Mouse (Mus musculus) ovary, postnatal 36 days (tissue): ENCODE data around the gene Sec23a.
A peak's percentile ranks its signal among the peaks of the same experiment; 100 is the strongest.
"Not testable (repeated sequence)": the region's sequence is repeated elsewhere in the genome, so short reads cannot be mapped to it uniquely, and the experiment has no call there.

Source experiments
- DNase-seq: peaks from one replicate; pipeline ENCODE4 v3.0.0; 2022; ENCODE audit warnings: low spot score, mixed read lengths

Sec23a gene

DNA sequence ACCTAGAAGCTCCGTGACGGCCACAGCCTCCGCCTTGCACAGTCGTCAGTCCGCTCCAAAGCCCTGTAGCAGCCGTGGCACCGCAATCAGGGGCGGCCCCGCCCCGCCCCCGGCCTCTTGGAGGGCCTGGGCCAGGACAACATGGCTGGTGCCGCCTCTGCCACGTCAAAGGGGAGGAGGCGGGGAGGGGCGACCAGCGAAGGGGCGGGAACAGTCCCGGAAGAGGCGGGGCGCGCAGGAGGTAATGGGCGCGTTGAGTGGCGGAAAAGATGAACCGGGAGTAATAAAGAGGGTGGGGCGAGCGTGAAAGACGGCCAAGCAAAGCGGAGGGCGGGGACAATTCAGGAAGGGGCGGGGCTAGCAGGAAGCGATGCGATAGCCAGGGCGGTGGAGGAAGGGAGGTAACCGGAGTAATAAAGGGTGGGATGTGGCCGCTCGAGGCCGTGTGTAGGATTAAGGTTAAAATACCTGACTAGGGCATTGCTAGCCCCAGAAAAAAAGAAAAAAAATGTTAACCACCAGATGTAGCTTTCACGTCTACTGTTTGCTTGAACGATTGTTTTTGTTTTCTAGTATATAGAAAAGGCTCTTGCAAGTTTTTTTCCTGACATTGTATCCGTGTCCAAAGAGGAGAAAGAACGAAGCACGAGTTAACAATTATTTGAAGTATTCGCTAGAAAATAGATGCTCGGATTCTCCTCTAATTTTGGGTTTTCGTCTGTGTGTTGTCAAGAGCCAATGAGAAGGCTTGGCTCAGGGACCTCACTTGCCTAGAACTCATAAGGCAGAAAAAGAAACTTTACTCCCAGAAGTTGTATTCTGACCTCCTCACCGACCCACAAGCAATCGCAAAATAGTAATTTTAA, at the start of gene Sec23a:
Gene Sec23a, minus strand, starts transcription at position 174 of the 866 bp plus-strand sequence.
- peak; percentile 99 for DNase-seq

DNA sequence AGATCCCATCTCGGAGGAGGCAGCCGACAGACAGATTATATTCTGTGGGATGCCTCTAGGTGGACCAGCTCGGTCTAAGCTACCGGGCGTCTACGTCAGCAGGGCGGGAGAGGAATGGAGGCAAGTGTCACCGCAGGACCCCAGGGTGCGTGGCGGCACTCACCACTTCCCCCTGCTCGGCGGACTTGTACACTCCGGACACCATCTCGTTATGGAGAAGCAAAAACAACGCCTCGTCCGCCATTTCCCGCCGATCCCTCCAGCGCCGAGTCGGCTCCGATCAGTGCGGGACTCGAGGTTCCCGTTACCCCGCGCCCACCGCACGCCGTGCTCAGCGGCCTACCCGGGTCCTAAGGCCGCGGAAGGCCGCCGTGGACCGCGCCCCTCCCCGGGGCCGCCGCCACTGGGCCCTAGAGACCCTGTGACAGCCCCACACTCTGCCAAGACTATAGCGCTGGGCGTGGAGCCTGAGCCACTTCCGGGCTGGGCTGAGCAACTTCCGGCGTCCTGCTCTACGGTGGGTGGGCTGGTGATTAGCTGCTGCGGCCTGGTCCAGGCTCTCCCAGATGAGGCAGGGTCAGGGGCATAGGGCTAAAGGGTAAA, 49.3 kb upstream of the Sec23a start, which contains the start of gene Trappc6b:
Gene Trappc6b, minus strand, starts transcription at position 480 of the 603 bp plus-strand sequence.
- DNase-seq = peak; percentile 78

DNA sequence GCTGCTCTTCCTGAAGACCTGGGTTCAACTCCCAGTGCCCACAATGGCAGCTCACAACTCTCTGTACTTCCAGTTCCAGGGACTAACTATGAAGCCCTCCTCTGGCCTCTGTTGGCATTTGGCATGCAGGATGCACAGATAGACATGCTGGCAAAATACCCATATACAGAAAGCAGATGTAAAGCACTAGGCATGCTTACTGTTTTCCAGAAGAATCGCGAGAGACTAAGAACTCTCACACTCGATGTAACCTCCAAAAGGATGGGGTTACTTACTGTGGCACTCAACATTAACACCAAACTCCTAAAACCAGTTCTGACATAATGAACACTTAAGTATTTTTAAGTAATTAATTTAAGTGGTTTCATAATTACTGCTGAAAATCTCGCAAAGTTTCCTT, 48.5 kb upstream of the Sec23a start:
- DNase-seq = no peak

DNA sequence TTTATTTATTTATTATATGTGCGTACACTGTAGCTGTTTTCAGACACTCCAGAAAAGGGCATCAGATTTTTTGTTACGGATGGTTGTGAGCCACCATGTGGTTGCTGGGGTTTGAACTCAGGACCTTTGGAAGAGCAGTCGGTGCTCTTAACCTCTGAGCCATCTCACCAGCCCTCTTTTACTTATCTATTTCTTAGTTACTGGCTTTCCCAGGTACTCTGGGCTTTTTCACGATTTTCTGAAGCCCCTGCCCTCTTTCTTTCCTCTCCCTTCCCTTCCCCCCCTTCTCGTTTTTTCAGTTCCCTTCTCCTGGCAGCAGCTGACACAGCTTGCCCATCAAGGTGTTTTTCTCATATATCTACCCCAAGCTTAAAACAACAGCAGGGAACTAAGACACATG, 46.4 kb upstream of the Sec23a start:
- DNase-seq = not testable (repeated sequence)

DNA sequence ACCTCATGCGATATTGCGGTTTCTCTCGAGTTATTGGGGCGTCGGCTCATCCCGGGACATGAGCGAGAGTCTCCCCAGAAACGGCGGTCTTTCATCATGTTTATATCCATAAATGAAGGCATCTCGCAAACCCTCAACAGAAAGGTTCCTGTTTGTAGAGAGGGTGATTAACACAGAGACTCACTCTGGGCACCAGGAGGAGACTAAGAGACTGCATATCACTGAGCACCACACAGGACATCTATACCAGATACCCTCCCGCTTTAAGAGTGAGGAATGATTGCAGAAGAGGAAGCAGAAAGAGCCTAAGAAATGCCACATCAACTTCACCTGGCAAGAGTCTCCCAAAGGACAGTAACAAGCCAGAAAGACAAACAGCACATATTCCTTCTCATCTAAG, 44.4 kb upstream of the Sec23a start:
- DNase-seq = no peak

DNA sequence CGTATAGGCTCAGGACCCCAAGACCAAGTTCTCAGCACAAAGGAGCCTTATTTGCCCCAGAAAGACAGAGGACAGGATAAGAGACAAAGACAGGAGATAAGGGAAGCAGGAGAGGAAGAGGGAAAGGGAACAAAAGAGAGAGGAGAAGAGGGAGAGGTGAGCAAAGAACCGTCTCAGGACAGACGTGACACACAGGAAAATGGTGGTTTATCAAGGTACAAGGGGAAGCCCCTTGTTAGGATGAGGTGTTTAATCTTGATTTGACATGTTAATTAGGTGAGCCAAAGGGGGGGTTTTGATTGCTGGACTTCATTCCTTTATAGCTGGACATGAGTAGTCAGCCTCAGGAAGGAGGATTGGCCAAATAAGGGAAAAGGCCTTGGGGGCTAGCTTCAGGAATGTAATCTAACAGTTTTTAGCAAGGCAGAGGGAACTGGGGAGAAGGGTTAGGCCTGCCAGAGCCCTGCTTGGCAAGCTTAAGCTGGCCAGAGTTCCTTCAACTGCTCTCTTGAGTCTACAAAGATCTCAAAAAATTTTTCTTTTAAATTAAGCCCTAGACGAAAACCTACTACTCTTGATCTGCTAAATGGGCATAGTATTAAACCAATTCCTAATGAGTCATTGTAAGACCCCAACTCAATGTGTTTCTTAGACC, 43.5 kb upstream of the Sec23a start:
- DNase-seq = peak; percentile 24

DNA sequence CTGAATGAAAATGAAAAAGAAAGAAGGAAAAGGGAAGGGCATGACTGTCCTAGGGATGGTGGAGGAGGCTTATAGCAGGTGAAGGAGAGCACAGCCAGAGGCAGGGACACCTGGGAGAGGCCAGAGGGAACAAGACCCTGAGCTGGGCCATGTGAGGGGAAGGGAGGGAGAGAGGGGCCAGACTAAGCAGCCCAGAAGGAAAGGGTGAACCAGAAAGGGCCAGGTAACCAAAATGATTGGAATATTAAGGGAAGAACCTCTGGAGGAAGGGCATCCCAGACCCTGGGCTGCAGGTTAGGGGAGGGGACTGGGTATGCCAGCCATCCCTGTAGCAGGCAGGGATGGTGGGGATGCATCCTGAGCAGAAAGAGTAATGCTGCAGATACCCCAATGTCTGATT, 42.2 kb upstream of the Sec23a start:
- DNase-seq = no peak

DNA sequence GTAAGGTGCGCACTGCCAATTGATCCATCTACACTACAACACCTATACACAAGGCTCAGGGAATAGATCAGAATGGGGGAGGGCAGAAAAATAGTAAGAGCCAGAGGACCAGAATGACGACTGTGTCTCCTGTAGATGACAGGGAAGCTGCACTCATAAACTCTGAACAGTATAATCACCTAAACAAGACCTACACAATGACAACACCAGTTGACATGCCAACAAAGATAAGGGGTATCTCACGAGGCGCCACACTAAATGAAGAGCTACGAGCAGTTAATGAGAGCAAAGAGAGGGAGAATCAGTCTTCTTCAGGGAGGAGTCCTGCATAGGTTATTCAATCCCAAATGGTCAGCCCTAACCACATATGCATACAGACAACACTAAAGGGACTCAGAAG, 41.3 kb upstream of the Sec23a start:
- no peak for DNase-seq

DNA sequence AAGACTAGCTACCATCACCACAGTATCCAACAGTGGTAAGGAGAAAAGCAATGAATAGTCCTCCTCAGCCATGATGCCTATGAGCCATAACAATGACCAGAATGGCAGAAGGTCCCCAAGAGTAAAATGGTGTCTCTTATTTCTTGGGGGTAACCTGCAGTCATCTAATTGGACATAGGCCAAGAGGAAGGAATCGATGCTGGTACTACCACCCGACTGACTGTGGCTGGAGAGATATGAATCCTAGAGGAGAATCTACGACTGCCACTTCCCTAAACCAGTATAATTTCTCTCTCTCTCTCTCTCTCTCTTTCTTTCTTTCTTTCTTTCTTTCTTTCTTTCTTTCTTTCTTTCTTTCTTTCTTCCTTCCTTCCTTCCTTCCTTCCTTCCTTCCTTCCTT, 40.7 kb upstream of the Sec23a start:
- no peak for DNase-seq

DNA sequence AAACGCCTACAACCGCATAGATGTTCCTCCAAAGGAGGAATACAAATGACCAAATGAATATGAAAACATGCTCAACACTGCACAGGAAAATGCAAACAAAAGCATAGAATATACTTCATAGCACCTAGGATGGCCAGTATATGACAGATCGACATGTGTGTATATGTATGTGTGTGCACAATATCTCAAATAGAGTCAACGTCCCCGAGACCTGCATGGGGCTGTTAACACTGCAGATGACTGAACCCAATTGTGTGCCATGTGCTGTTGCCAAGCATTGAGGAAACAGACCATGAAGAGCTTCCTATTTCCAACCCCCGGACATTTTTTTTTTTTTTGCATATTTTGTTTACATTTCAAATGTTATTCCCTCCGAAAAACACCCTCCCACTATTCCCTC, 29.0 kb upstream of the Sec23a start:
- no peak for DNase-seq

DNA sequence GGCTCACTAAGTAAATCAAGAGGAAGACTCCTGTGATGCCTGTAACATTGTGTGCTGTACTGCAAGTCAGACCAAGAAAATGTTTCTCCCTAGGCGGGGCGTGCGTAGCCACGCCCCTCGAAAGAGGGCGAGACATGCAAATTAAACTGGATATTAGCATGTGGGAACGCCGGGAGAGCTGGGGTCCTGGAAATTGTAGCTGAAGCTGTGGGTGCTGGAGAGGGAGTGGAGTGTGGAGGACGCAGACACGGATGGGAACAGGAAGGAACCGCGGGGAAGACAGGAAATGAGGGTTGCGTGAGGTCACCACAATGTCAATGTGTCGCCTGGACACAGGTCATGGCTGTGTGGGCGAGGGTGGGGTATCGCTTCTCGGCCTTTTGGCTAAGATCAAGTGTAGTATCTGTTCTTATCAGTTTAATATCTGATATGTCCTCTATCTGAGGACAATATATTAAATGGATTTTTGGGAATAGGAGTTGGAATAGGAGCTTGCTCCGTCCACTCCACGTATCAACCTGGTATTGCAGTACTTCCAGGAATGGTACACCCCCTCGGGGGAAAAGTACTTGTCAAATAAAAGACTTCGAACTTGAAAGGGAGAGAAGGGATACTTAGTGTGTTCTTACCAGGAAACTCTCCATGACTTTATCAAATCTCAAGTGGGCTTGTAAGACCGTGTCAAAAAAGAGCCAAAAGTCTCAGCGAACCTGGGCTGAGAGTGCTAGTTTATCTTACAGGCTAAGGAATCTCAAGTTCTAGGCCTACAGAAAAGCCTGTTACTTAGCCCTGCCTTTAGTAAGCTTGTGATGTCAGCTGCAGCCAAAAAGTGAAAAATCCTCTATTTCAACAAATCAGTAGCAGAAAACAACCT, 28.4 kb upstream of the Sec23a start:
- peak; percentile 44 for DNase-seq

DNA sequence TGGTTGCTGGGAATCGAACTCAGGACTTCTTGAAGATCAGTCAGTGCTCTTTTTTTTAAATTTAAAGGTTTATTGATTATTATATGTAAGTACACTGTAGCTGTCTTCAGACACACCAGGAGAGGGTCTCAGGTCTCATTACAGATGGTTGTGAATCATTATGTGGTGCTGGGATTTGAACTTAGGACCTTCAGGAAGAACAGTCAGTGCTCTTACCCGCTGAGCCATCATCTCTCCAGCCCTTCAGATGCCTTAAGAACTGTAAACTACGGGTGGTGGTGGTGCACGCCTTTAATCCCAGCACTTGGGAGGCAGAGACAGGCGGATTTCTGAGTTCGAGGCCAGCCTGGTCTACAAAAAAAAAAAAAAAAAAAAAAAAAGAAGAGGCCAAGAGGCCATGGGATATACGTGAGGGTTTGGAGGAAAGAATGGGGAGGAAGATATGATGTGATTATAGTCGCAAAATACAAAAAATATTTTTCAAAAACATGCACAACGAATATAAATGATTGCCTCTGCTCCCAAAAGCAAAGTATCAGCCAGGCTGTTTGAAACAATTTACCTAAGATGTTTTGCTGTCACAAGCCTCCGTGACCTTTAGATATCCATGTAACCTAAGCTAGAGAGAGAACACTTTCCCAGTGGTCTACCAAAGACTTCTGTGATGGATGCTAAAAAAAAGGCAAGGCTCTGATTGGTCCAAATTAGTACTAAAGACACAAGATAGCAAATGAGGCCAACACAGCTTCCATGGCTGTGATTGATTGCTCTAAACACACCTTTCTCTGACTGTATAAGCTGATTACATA, 27.5 kb upstream of the Sec23a start:
- no peak for DNase-seq

DNA sequence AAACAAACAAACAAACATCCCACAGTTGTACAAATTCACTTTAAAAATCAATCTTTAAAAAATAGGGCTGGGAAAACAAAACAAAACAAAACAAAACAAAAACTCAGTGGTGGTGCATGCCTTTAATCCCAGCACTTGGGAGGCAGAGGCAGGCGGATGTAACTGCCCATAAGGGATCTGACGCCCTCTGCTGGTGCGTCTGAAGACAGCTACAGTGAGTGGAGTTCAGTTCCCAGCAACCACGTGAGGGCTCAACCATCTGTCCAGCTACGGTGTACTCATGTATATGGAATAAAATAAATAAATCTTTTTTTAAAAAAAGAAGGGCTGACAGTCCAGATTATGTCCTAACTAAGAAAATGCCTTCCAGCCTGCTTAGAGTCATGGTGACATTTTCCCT, 20.3 kb upstream of the Sec23a start:
- DNase-seq = no peak

DNA sequence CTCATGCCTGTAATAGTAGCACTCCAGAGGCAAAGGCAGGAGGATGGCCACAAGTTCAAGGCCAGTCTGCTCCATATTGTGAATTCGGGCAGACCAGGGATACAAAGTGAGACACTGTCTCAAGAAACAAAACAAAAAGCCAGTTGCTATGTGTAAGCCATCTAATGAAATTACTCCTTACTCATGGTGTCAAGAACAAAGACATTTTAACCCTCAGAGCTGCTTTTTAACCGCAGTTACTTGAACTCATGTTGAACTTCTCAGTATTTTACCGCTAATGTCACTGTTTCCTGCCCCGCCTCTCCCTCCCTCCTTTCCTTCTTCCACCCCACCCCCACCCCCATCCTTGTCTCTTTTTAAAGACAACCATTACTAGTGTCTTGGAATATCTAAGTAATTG, 9.5 kb upstream of the Sec23a start:
- DNase-seq = no peak

DNA sequence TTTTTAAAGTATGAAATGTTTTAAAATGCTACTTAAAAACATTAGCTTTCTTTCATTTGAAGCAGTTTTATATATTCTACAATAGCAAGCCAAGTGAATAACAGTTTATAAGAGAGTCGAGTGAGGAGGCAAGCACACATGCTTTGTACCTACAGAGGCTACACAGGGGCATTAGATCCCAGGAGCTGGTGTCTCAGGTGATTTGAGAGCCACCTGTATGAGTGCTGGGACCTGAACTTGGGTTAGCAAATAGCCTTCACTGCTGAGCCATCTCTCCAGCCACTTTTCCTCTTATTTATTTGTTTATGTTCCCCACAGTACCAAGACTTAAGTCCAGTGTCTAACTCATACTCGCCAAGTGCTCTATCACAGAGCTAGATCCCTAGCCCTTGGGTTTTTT, 8.1 kb upstream of the Sec23a start:
- no peak for DNase-seq

DNA sequence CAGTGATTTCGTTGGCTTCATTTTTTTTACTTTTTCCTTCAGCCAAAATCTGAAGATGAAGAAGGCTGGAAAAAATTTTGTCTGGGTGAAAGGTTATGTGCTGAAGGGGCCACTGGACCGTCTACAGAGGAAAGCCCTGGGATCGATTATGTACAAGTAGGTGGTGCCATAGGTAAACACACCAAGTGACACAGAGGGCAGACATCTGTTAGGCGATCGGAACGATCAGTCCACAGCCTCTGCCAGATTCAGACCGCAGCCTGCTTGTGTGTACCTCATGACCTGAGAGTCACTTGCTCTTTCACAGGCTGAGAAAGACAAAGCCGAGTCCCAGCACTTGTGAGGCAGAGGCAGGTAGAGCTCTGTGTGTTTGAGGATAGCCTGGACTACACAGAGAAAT, 6.2 kb upstream of the Sec23a start:
- no peak for DNase-seq

DNA sequence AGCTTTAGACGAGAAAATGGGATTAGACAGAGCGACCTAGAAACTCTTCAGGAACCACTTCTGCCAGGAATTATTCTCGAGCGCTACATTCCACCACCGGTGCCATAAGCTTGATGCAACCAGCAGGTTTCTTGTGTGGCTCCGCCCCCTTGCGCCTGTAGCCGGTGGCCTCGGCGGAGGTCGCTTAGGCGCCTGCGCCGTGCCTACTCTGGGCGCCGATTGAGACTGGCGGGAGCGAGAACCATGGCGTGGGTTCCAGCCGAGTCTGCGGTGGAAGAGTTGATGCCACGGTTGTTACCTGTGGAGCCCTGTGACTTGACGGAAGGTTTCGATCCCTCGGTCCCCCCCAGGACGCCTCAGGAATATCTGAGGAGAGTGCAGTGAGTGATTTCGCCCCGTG, 1.4 kb upstream of the Sec23a start, which contains the start of gene Gemin2:
Gene Gemin2, plus strand, starts transcription at position 160 of the 400 bp plus-strand sequence.
- peak; percentile 90 for DNase-seq

DNA sequence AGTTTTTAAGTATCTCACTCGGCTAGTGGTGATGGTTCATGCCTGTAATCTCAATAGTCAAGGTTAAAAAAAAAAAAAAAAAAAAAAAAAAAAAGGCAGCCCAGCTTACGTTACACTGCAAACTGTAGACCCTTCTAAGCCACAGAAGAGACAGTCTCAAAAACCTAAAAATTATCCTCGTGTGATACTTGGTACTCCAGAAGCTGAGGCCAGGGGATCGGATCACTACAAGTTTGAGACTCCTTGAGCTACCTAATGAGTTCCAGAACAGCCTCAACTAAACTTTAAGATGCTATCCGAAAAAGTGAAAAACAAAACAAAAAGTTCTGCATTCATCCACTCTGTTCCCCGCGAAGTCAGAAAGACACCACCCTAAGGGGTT, 884 bp upstream of the Sec23a start:
- DNase-seq = no peak

DNA sequence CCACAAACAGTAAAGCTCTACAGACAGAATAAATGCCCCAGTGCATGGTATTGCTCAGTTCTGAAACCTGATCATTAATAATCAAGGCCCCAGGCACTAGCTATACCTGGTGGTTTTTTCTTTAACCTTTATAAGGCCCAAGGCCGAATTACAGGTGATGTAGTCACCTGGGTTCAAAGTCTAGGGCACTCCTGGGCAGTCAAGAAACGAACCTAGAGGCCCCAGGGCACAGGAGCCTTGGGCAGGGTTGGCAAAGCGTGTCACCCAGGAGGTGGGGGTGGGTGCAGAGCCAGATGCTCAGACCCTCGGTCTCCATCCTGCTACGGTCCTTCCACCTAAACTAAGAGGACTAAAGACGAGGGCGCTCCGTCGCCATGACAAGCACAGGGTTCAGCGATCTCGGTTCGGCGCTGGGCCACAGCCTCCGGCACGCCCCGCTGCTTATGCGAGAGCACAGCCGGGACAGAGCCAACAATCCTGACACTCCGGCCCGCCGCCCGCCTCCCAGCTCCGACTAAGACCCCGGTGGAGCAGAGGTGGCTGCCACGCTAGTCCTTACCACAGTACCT, 458 bp downstream of the Sec23a start:
- no peak for DNase-seq

DNA sequence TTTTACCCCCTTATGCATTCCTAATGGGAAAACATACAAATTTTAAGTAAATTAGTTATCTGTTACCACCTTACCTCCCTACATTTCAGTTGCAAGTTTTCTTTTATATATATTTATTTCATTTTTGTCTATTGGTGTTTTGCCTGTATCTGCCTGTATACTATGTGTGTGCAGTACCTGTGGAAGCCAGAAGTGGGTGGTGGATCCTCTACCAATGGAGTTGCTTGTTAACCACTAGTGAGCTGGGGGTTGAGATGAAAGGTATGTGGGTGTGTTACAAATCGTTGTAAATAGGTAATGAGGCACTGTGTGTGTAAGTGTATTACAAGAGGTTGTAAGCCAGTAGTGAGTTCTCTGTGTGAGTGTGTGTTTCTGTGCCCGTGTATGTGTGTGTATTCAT, 1.3 kb downstream of the Sec23a start:
- no peak for DNase-seq

DNA sequence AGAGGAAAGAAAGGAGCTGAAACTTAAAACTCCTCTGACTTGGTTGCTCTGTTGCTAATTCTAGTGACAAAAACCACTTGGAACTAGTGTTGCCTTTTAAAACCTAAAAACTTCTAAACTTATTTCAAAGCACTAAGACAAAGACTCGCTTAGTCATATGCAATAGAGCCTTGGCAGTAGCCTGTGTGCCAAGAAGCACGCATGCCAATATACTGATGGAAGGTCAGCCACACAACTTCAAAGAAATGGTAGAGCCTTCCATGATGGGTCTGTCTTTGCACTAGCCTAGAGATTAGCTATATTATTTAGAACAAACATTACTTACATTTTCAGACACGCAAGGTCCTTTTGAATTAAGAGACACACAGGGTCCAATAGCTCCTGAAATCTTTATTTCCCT, 26.1 kb downstream of the Sec23a start:
- DNase-seq = no peak
